Mouse (Mus musculus) liver, embryonic 11.5 days (tissue): ENCODE data around the gene Micu1. TPM values are rescaled to one million over a fixed set of nuclear protein-coding genes. Genes with fewer than 3 reads are reported as not detected.

Source experiments
- ATAC-seq: fragments of 200-750 bp; cut with Nextera tagmentation; replicated peaks from 2 replicates; pipeline ENCODE4 v1.8.0; 2017; ENCODE audit warnings: moderate number of reproducible peaks, mild to moderate bottlenecking, moderate TSS enrichment, moderate library complexity; ENCODE audit not compliant: low FRiP score
- DNase-seq: peaks from one replicate; pipeline ENCODE4 v3.0.0-alpha.2; 2017; ENCODE audit warnings: low spot score
- H3K27ac ChIP-seq: fragments of 300-500 bp; sonication (generic); 2 replicates; pipeline ENCODE4 v1.5.1; 2014; ENCODE audit warnings: mild to moderate bottlenecking, low read depth, low read length, control low read depth
- H3K27me3 ChIP-seq: fragments of 300-500 bp; sonication (generic); replicated peaks from 2 replicates; pipeline ENCODE4 v1.6.1; 2014; ENCODE audit warnings: low read length, mixed read lengths; ENCODE audit not compliant: control insufficient read depth, insufficient read depth
- H3K36me3 ChIP-seq: fragments of 300-500 bp; sonication (generic); 2 replicates; pipeline ENCODE4 v1.6.1; 2014; ENCODE audit warnings: mild to moderate bottlenecking, low read length, moderate library complexity, mixed read lengths; ENCODE audit not compliant: control insufficient read depth, insufficient read depth
- H3K4me1 ChIP-seq: fragments of 300-500 bp; sonication (generic); replicated peaks from 2 replicates; pipeline ENCODE4 v1.6.1; 2014; ENCODE audit warnings: low read length, mixed read lengths; ENCODE audit not compliant: control insufficient read depth, insufficient read depth
- H3K4me2 ChIP-seq: fragments of 300-500 bp; sonication (generic); 2 replicates; pipeline ENCODE4 v1.6.1; 2014; ENCODE audit warnings: mild to moderate bottlenecking, control low read depth, moderate library complexity
- H3K4me3 ChIP-seq: fragments of 300-500 bp; sonication (generic); 2 replicates; pipeline ENCODE4 v1.5.1; 2014; ENCODE audit warnings: low read depth, low read length, control low read depth
- H3K9ac ChIP-seq: fragments of 300-500 bp; sonication (generic); 2 replicates; pipeline ENCODE4 v1.6.1; 2014; ENCODE audit warnings: low read depth, low read length, control low read depth
- H3K9me3 ChIP-seq: fragments of 300-500 bp; sonication (generic); 2 replicates; pipeline ENCODE4 v1.6.1; 2016; ENCODE audit warnings: low read length, inconsistent platforms, mixed read lengths; ENCODE audit not compliant: control insufficient read depth
- WGBS: fragments of 180-500 bp; shearing (Covaris S2); extraction: QIAGEN DNeasy Blood & Tissue Kit; methylation state at CpG from one replicate; pipeline ENCODE4 v1.1.7; 2014; 5-methylcytosine and 5-hydroxymethylcytosine counted together
- polyA plus RNA-seq: library from polyadenylated mRNA; unstranded; fragments of >200 nt; fragmentation: Nextera tagmentation; extraction: Ambion mirVana; gene quantifications from 2 replicates; pipeline ENCODE4 v1.2.1, GENCODE M21; 2014

The Micu1 gene
- polyA plus RNA-seq, 1 experiment from 2014 or later = 40.8 TPM

DNA sequence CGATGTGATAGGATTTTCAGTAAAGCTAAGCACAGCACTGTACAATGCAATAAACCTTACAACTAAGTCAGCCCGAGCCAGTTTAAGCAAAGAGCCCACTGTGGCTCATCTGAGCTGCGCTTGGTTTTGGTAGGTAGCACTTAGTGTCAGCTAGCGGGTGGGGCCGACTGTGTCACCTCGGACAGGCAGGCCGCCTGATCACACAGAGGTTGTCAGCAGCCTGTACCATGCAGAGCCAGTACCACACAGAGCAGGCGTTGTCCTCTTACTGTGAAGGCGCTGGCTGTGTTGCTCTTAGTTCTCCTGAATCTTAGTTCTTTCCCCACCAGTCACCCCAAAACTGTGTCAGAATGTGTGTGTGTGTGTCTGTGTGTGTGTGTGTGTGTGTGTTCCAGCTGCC, 146.7 kb downstream of the Micu1 start:
- H3K9me3 ChIP-seq = no peaks in the 10 kb centered on the region
- ATAC-seq = no peak
- no peak for DNase-seq
- H3K9ac ChIP-seq = no peak overlapping the region
- H3K4me3 ChIP-seq = no peak overlapping the region
- no peak overlapping the region for H3K4me2 ChIP-seq
- H3K36me3 ChIP-seq = no peaks in the 10 kb centered on the region
- no peak overlapping the region for H3K27ac ChIP-seq
- no peaks in the 10 kb centered on the region for H3K4me1 ChIP-seq
- 71% methylated on average over 9 of the region's 9 CpGs for WGBS
- no peaks in the 10 kb centered on the region for H3K27me3 ChIP-seq

DNA sequence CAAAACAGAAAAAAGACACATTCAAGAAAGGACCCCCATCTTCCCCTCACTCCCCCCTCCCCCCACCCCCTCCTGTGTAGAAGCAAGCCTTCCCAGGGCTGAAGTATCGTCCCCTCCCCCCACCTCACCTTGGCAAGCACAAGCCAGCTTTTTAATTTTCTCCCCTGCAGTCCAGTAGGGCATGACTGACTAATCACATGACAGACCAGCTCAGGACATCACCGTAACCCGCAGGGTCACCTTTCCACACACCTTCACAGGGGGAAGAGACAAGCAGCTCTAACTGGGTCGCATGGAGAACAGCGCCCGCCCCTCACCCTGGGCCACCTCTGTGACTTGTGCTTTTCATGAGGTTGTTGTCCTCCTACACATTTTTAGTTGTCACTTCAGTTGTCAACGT, 147.1 kb downstream of the Micu1 start:
- Histone ChIP-seq H3K4me2 (no peak overlapping the region), H3K9ac (no peak overlapping the region), H3K27me3 (no peaks in the 10 kb centered on the region), H3K36me3 (no peaks in the 10 kb centered on the region), H3K4me1 (no peaks in the 10 kb centered on the region), H3K9me3 (no peaks in the 10 kb centered on the region), H3K27ac (no peak overlapping the region), H3K4me3 (no peak overlapping the region)
- WGBS = 82% methylated on average over 7 of the region's 7 CpGs
- DNase-seq = no peak
- no peak for ATAC-seq

DNA sequence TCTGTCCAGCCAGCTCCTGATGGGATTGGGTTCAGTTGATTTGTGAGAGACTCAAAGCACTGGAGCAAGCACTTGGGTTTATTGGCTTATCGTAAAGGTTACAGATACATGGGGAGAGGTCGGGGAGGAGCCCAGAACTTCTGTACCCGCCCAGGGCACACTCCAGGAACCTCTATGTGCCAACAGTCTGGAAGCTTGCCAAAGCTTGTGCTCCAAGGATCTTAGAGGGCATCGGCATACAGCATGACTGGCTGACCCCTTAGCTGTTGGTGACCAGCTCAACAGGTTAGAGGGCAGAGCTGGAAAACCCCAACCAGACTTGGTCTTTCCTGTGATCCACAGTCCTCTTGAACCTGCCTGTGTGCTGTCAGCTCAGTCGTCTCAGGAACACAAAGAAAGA, 154.9 kb downstream of the Micu1 start:
- Histone ChIP-seq H3K27me3 (no peaks in the 10 kb centered on the region; the same call in 1 of the 2 replicates), H3K4me2 (no peak overlapping the region), H3K4me3 (no peak overlapping the region), H3K27ac (no peak overlapping the region), H3K9ac (no peak overlapping the region), H3K9me3 (no peaks in the 10 kb centered on the region), H3K4me1 (0 out of 2 replicates have a peak, but pooled peaks cover 2% of the 10 kb centered on the region), H3K36me3 (no peaks in the 10 kb centered on the region)
- ATAC-seq (no peak), DNase-seq (no peak)
- 84% methylated on average over 5 of the region's 5 CpGs for WGBS

DNA sequence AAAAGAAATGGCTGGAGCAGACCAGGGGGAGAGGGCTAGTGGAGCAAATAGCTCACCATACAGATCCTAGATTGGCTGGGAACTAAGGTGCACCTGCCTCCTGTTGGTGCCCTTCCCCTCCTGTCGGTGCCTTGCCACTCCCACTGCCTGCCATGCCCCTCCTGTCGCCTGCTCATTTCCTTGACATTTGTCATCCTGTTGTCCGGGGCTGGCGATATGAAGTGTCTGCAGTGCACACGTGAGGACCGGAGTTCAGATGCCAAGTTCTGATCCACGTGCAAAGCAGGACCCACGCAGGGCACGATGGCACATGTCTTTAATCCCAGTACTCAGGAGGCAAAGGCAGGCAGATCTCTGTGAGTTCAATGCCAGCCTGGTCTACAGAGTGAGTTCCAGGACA, 158.4 kb downstream of the Micu1 start:
- Histone ChIP-seq H3K27ac (no peak overlapping the region), H3K27me3 (no peaks in the 10 kb centered on the region; the same call in 1 of the 2 replicates), H3K4me1 (peaks cover 16% of the 10 kb centered on the region; the same call in 1 of the 2 replicates), H3K4me2 (no peak overlapping the region), H3K36me3 (no peaks in the 10 kb centered on the region; the same call in 1 of the 2 replicates), H3K9ac (no peak overlapping the region), H3K4me3 (no peak overlapping the region), H3K9me3 (no peaks in the 10 kb centered on the region)
- ATAC-seq (no peak), DNase-seq (no peak)
- 72% methylated on average over 9 of the region's 9 CpGs for WGBS

DNA sequence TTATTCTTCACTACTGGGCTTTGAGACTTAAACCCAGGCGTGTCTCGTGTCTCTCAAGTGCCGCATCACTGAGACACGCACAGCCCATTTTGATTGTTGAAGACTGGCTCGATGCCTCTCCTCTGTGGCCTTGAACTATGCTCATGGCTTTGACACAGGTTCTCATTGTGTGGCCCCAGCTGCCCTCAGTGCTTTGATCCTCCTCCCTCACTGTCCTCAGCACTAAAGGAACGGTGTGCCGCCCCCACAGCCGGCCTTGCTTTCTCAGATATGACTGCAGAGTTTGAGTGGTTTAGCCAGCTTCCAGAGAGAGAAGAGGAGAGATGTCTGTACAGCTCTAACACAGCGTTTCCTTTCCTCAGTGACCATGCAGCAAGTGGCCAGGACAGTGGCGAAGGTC, 158.9 kb downstream of the Micu1 start:
- Histone ChIP-seq H3K9me3 (no peaks in the 10 kb centered on the region), H3K36me3 (no peaks in the 10 kb centered on the region; the same call in 1 of the 2 replicates), H3K9ac (no peak overlapping the region), H3K4me2 (no peak overlapping the region), H3K27ac (no peak overlapping the region), H3K27me3 (no peaks in the 10 kb centered on the region; the same call in 1 of the 2 replicates), H3K4me3 (no peak overlapping the region), H3K4me1 (peaks cover 16% of the 10 kb centered on the region; the same call in 1 of the 2 replicates)
- WGBS = 79% methylated on average over 10 of the region's 10 CpGs
- ATAC-seq (no peak), DNase-seq (no peak)

DNA sequence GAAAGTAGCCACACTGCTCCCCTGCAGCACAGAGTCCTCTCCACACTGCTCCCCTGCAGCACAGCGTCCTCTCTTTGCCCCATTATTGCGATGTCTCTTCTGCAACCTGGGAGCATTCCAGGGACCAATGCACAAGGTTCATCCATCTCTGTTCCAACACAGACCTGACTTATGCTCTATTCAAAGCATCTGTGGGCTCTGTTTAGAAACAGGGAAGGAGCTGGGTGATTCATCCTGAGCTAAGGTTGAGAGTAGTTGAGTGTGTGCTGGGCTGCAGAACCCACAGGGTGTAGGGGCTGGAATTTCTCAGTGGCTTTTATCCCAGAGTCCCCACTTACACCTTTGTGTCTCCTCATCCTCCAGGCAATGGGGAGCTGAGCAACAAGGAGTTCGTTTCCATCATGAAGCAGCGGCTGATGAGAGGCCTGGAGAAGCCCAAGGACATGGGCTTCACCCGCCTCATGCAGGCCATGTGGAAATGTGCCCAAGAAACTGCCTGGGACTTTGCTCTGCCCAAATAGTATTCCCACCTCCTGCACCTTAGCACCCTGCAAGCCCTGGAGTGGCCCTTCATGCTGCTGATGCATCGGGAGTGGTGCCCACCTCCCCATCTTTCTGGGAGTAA, 160.7 kb downstream of the Micu1 start:
- H3K9ac ChIP-seq = no peak overlapping the region
- no peaks in the 10 kb centered on the region; the same call in 1 of the 2 replicates for H3K27me3 ChIP-seq
- no peaks in the 10 kb centered on the region for H3K9me3 ChIP-seq
- H3K4me3 ChIP-seq = no peak overlapping the region
- peaks cover 16% of the 10 kb centered on the region; the same call in 1 of the 2 replicates for H3K4me1 ChIP-seq
- no peaks in the 10 kb centered on the region; the same call in 1 of the 2 replicates for H3K36me3 ChIP-seq
- no peak overlapping the region for H3K4me2 ChIP-seq
- DNase-seq (no peak), ATAC-seq (no peak)
- H3K27ac ChIP-seq = no peak overlapping the region
- WGBS = 85% methylated on average over 6 of the region's 6 CpGs

DNA sequence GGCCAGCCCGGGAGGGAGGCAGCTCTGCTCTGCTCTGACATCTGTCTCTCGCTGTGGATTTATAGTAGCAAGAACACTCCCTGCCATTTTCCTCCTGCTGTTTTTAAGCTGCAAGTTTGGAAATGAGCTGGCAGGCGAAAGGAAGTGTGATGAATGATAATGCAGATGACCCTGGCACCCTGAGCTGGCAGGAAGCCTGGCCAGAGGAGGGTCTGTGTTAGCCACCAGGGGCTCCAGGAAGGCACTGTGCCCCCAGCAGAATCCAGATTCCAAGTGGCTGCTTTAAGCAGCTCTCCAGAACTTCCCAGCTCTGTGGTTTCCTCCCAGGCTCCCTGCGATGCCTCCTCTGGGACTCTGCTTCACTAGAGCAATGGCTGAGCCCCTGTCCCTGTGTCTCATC, 161.3 kb downstream of the Micu1 start:
- Histone ChIP-seq H3K27ac (no peak overlapping the region), H3K36me3 (no peaks in the 10 kb centered on the region; the same call in 1 of the 2 replicates), H3K4me2 (no peak overlapping the region), H3K27me3 (no peaks in the 10 kb centered on the region; the same call in 1 of the 2 replicates), H3K9me3 (no peaks in the 10 kb centered on the region), H3K4me1 (peaks cover 16% of the 10 kb centered on the region; the same call in 1 of the 2 replicates), H3K4me3 (no peak overlapping the region), H3K9ac (no peak overlapping the region)
- no peak for ATAC-seq
- WGBS = 48% methylated on average over 4 of the region's 4 CpGs
- DNase-seq = no peak

DNA sequence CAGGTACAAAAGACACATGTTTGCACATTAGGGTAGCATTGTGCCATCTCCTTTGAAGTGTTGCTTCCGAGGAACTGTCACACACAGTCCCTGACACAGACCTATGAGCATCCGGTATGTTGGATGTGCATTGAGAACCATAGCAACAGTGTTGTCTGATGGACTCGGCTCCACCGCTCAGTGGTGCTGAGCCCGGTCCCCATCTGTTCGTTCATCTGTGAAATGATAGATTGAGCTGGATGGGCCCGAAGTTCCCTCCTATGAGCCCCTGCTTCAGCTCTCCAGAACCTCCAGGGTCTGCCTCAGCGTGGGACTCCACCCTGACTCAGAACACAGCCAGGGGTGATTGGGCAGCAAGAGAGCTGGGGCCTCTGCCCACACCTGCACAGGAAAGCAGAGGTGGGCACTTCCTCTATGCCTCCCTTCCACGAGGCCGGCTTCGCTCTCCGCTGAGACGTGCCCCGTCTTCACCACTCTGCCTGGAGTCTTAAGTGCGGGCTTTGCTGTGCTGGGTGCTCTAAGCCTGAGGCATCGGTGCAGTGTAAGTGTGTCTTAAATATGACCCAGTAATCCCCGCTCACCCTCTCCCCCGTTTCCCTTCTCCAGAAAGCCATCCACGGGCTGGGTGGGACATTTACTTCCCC, 162.1 kb downstream of the Micu1 start:
- Histone ChIP-seq H3K4me2 (no peak overlapping the region), H3K27ac (no peak overlapping the region), H3K36me3 (no peaks in the 10 kb centered on the region; the same call in 1 of the 2 replicates), H3K4me1 (peaks cover 16% of the 10 kb centered on the region; the same call in 1 of the 2 replicates), H3K9me3 (no peaks in the 10 kb centered on the region), H3K4me3 (no peak overlapping the region), H3K9ac (no peak overlapping the region), H3K27me3 (no peaks in the 10 kb centered on the region; the same call in 1 of the 2 replicates)
- DNase-seq (no peak), ATAC-seq (no peak)
- WGBS = 83% methylated on average over 19 of the region's 19 CpGs
